Mouse (Mus musculus) forebrain, embryonic 15.5 days (tissue): Measurements from ENCODE around the gene Man1b1. TPM values are rescaled to one million over a fixed set of nuclear protein-coding genes. Genes with fewer than 3 reads are reported as not detected.

Experiments used
- ATAC-seq: fragments of 200-750 bp; cut with Nextera tagmentation; replicated peaks from 2 replicates; pipeline ENCODE4 v1.8.0; 2017; ENCODE audit warnings: mild to moderate bottlenecking, moderate TSS enrichment, moderate library complexity
- H3K27ac ChIP-seq: fragments of 300-500 bp; sonication (generic); replicated peaks from 2 replicates; pipeline ENCODE4 v1.5.1; 2015; ENCODE audit warnings: mild to moderate bottlenecking, inconsistent platforms
- H3K27me3 ChIP-seq: fragments of 300-500 bp; sonication (generic); 2 replicates; pipeline ENCODE4 v1.6.1; 2015; ENCODE audit warnings: inconsistent platforms
- H3K36me3 ChIP-seq: fragments of 300-500 bp; sonication (generic); 2 replicates; pipeline ENCODE4 v1.6.1; 2015; ENCODE audit warnings: mild to moderate bottlenecking, inconsistent platforms
- H3K4me1 ChIP-seq: fragments of 300-500 bp; sonication (generic); 2 replicates; pipeline ENCODE4 v1.6.1; 2015; ENCODE audit warnings: inconsistent platforms
- H3K4me2 ChIP-seq: fragments of 300-500 bp; sonication (generic); replicated peaks from 2 replicates; pipeline ENCODE4 v1.6.1; 2015; ENCODE audit warnings: mild to moderate bottlenecking, inconsistent platforms
- H3K4me3 ChIP-seq: fragments of 300-500 bp; sonication (generic); 2 replicates; pipeline ENCODE4 v1.5.1; 2015; ENCODE audit warnings: mild to moderate bottlenecking, inconsistent platforms
- H3K9ac ChIP-seq: fragments of 300-500 bp; sonication (generic); replicated peaks from 2 replicates; pipeline ENCODE4 v1.6.1; 2015; ENCODE audit warnings: mild to moderate bottlenecking, inconsistent platforms
- H3K9me3 ChIP-seq: fragments of 300-500 bp; sonication (generic); 2 replicates; pipeline ENCODE4 v1.6.1; 2016; ENCODE audit warnings: inconsistent platforms
- WGBS: fragments of 180-500 bp; shearing (Covaris S2); methylation state at CpG from one replicate; pipeline ENCODE4 v1.1.7; 2015; ENCODE audit warnings: mixed read lengths; 5-methylcytosine and 5-hydroxymethylcytosine counted together
- polyA plus RNA-seq: library from polyadenylated mRNA; unstranded; fragments of >200 nt; fragmentation: Nextera tagmentation; extraction: Ambion mirVana; gene quantifications from 2 replicates; pipeline ENCODE4 v1.2.1, GENCODE M21; 2015

Man1b1 gene
- polyA plus RNA-seq, 1 experiment from 2014 or later: 52.6 TPM

DNA sequence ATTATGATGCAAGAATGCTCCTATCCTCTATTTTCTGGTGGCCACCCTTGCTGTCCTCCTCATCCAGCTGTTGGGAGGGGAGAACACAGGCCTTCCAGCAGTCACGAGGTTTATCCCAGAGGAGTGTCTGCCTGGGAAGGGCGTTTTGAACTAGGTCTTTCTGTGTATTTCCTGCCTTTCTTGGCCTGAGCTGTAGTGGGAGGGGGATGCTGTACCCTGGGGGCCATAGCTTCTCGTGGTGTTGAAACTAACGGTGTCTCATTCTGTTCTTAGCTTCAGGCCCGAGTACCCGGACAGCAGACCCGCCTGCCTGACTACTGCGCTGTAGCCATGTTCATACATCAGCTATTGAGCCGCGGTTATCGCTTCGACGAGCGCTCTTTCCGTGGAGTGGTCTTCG is 68.2 kb downstream of the Man1b1 start:
- no peaks in the 10 kb centered on the region for H3K36me3 ChIP-seq
- H3K4me1 ChIP-seq: peaks cover 39% of the 10 kb centered on the region
- no peak for ATAC-seq
- H3K9me3 ChIP-seq: no peaks in the 10 kb centered on the region
- H3K27me3 ChIP-seq: peaks cover 47% of the 10 kb centered on the region
- peak overlapping the region; percentile 41 for H3K4me3 ChIP-seq
- H3K27ac ChIP-seq: no peak overlapping the region
- peak overlapping the region; percentile 60 for H3K4me2 ChIP-seq
- H3K9ac ChIP-seq: peak overlapping the region; percentile 45
- WGBS: 21% methylated on average over 16 of the region's 16 CpGs

DNA sequence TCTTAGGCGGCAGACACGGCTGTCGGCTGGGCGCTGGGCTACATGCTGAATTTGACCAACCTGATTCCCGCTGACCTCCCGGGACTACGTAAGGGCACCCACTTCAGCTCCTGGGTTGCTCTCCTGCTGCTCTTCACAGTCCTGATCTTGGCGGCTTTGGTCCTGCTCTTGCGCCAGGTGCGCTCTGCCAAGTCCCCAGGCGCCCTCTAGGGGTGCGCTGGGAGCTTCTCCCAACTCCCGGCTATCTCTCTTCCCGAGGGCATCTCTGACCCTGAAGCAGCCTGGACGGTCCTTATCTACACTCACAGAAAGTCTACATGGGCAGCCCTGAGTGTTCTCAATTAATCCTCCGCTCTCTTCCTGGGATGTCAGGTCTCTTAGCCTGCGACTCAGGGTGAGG is 68.6 kb downstream of the Man1b1 start:
- H3K27me3 ChIP-seq: peaks cover 43% of the 10 kb centered on the region
- ATAC-seq: no peak
- peak overlapping the region; percentile 60 for H3K4me2 ChIP-seq
- H3K9me3 ChIP-seq: no peaks in the 10 kb centered on the region
- H3K27ac ChIP-seq: no peak overlapping the region
- 5% methylated on average over 17 of the region's 17 CpGs for WGBS
- H3K4me3 ChIP-seq: peak overlapping the region; percentile 41
- H3K36me3 ChIP-seq: no peaks in the 10 kb centered on the region
- peak overlapping the region; percentile 45 for H3K9ac ChIP-seq
- peaks cover 39% of the 10 kb centered on the region for H3K4me1 ChIP-seq

Other genes with a start within 250 kb of the Man1b1 start
- gene Noxa1, start 237.2 kb upstream of the Man1b1 start, polyA plus RNA-seq: not detected in 2 replicates
- gene Nrarp, start 151.6 kb upstream of the Man1b1 start, polyA plus RNA-seq: 25.2 and 27.5 TPM in 2 replicates
- gene Tor4a, start 135.5 kb upstream of the Man1b1 start, polyA plus RNA-seq: 1.3 and 1.6 TPM in 2 replicates
- gene Nelfb, start 120.8 kb upstream of the Man1b1 start, polyA plus RNA-seq: 96.7 and 102 TPM in 2 replicates
- not detected in 2 replicates for gene Stpg3, start 117.7 kb upstream of the Man1b1 start, polyA plus RNA-seq
- 1.2 TPM in 1 of 2 replicates, not detected in the other for gene Fam166a, start 113.6 kb upstream of the Man1b1 start, polyA plus RNA-seq
- 399 and 409 TPM in 2 replicates for gene Tubb4b, start 107.6 kb upstream of the Man1b1 start, polyA plus RNA-seq
- not detected in 2 replicates for gene Slc34a3, start 98.0 kb upstream of the Man1b1 start, polyA plus RNA-seq
- not detected in 2 replicates for gene Rnf224, start 95.6 kb upstream of the Man1b1 start, polyA plus RNA-seq
- gene Rnf208, start 90.1 kb upstream of the Man1b1 start, polyA plus RNA-seq: 79.1 and 80.4 TPM in 2 replicates
- gene Cysrt1, start 89.9 kb upstream of the Man1b1 start, polyA plus RNA-seq: 0.20 TPM in 1 of 2 replicates, not detected in the other
- gene AL732309.1, start 85.5 kb upstream of the Man1b1 start, polyA plus RNA-seq: 6.5 and 6.8 TPM in 2 replicates
- 16.4 and 19.7 TPM in 2 replicates for gene Tmem203, start 76.9 kb upstream of the Man1b1 start, polyA plus RNA-seq
- gene Tprn, start 69.7 kb upstream of the Man1b1 start, polyA plus RNA-seq: 15.6 and 16.5 TPM in 2 replicates
- gene Ssna1, start 59.9 kb upstream of the Man1b1 start, polyA plus RNA-seq: 209 and 225 TPM in 2 replicates
- gene Anapc2, start 59.9 kb upstream of the Man1b1 start, polyA plus RNA-seq: 148 and 150 TPM in 2 replicates
- gene Tmem210, start 44.2 kb upstream of the Man1b1 start, polyA plus RNA-seq: not detected in 2 replicates
- gene Lrrc26, start 42.4 kb upstream of the Man1b1 start, polyA plus RNA-seq: not detected in 2 replicates
- 19.1 and 21.5 TPM in 2 replicates for gene Grin1, start 13.2 kb upstream of the Man1b1 start, polyA plus RNA-seq
- 25.5 and 29.3 TPM in 2 replicates for gene Dpp7, start 24.0 kb downstream of the Man1b1 start, polyA plus RNA-seq
- 4.1 and 5.1 TPM in 2 replicates for gene Uap1l1, start 33.3 kb downstream of the Man1b1 start, polyA plus RNA-seq
- gene Sapcd2, start 40.0 kb downstream of the Man1b1 start, polyA plus RNA-seq: 31.9 and 32.6 TPM in 2 replicates
- gene Entpd2, start 63.5 kb downstream of the Man1b1 start, polyA plus RNA-seq: 3.6 and 4.8 TPM in 2 replicates
- 406 and 408 TPM in 2 replicates for gene Npdc1, start 67.0 kb downstream of the Man1b1 start, polyA plus RNA-seq
- 0.20 TPM in 1 of 2 replicates, not detected in the other for gene Fut7, start 90.9 kb downstream of the Man1b1 start, polyA plus RNA-seq
- 11.6 and 14.1 TPM in 2 replicates for gene Abca2, start 96.4 kb downstream of the Man1b1 start, polyA plus RNA-seq
- 3.3 and 3.4 TPM in 2 replicates for gene Clic3, start 124.5 kb downstream of the Man1b1 start, polyA plus RNA-seq
- 100 and 101 TPM in 2 replicates for gene Paxx, start 128.8 kb downstream of the Man1b1 start, polyA plus RNA-seq
- gene Ptgds, start 137.7 kb downstream of the Man1b1 start, polyA plus RNA-seq: 112 and 123 TPM in 2 replicates
- gene Lcn12, start 161.6 kb downstream of the Man1b1 start, polyA plus RNA-seq: not detected in 2 replicates
- 128 and 130 TPM in 2 replicates for gene Fbxw5, start 168.4 kb downstream of the Man1b1 start, polyA plus RNA-seq
- gene C8g, start 169.4 kb downstream of the Man1b1 start, polyA plus RNA-seq: 3.4 and 4.7 TPM in 2 replicates
- 28.2 and 28.6 TPM in 2 replicates for gene Traf2, start 214.6 kb downstream of the Man1b1 start, polyA plus RNA-seq
- gene Edf1, start 225.5 kb downstream of the Man1b1 start, polyA plus RNA-seq: 368 and 393 TPM in 2 replicates
- gene Mamdc4, start 242.5 kb downstream of the Man1b1 start, polyA plus RNA-seq: 4.2 and 5.3 TPM in 2 replicates
- 151 and 158 TPM in 2 replicates for gene Phpt1, start 242.9 kb downstream of the Man1b1 start, polyA plus RNA-seq
- 5.5 and 5.9 TPM in 2 replicates for gene Ajm1, start 249.4 kb downstream of the Man1b1 start, polyA plus RNA-seq